Mouse (Mus musculus) spleen, adult 2 months (tissue): ENCODE measurements around the gene Hdac9.

ENCODE experiments used
- CTCF ChIP-seq: fragments of 200-500 bp; IDR thresholded peaks from 2 replicates; pipeline ENCODE4 v1.5.1; 2011; ENCODE audit warnings: mild to moderate bottlenecking, inconsistent platforms; ENCODE audit not compliant: insufficient read depth, insufficient read length, insufficient replicate concordance; ENCODE audit errors: extremely low read depth
- POLR2A ChIP-seq: fragments of 200-500 bp; IDR thresholded peaks from 2 replicates; pipeline ENCODE4 v1.6.1; 2011; ENCODE audit warnings: low read depth, low read length, inconsistent platforms

GRCm38 (mm10) chr12:34312113-34312719, 604.7 kb downstream of the Hdac9 start:
- TF ChIP-seq POLR2A = no peak
- no peak for TF ChIP-seq CTCF
